Comparison of ENCODE assay signal across 12 mouse cellular contexts in the genomic region with DNA sequence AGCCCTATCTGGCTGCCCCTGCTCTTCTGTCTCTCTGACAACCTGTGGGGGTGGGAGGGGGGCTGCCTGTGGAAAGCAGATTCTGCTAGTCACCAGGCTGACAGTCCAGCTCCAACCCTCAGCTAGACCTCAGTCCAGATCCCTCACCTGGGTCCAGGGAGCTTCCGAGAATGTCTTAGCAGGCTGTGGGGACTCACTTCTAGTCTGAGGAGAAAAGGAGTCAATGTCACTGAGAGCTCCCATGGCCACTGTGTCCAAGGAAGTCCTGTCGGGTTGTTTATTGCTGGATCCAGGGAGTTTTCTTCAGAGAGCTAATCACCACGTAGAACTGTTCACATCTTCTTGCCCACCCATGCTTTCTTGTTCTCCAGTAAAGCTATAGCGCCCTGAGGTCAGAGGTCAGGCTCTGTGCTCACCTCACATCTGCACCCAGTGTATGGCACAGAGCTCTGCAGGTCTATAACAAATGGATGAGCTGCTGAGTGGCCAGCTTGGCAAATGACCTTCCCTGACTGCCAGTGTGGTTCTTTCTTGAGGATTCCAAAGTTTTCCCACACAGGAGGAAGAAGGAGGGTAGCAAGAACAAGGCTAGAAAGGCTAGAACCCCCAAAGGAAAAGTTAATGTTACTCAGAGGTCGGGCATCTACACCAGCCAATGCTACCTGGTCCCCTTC. TPM values are rescaled to one million over a fixed set of nuclear protein-coding genes. Genes with fewer than 3 reads are reported as not detected.
A peak's percentile ranks its signal among the peaks of the same experiment; 100 is the strongest.
DNase-seq lines count a peak whose midpoint lies in the region; ATAC-seq and TF ChIP-seq lines count a peak whose summit lies in the region.
"Had no signal": no experiment of that assay in that cellular context is flagged by ENCODE, and none has a peak within 500 bp of the region (broad histone marks: within the 10 kb centered on the region; RNA-seq: fewer than 3 reads in every experiment).

No protein-coding gene starts in this region.

- peak overlapping the region; percentile 61; the same call in 1 of the 2 replicates for H3K4me2 ChIP-seq in heart, embryonic 11.5 days
- no peak overlapping the region for H3K4me2 ChIP-seq in lung, postnatal 0 days (replicated peaks; ENCODE audit: low read depth, low read length)
- H3K4me2 ChIP-seq in liver, embryonic 14.5 days (ENCODE audit: low read depth), result peak overlapping the region; percentile 84

- ATAC-seq in heart, embryonic 11.5 days (replicated peaks; ENCODE audit: insufficient number of reproducible peaks, low FRiP score, low TSS enrichment), result no peak
- no peak for ATAC-seq in lung, postnatal 0 days
- no peak for ATAC-seq in liver, embryonic 14.5 days (ENCODE audit: insufficient read depth)
- ATAC-seq: hindbrain, postnatal 0 days had no signal

- peaks cover 75% of the 10 kb centered on the region for H3K4me1 ChIP-seq in heart, embryonic 11.5 days (ENCODE audit: control insufficient read depth, insufficient read depth, low read length)
- H3K4me1 ChIP-seq in lung, postnatal 0 days (ENCODE audit: insufficient read depth, low read depth, low read length), result peaks cover 66% of the 10 kb centered on the region
- H3K4me1 ChIP-seq in embryonic facial prominence, embryonic 10.5 days, result peaks cover 90% of the 10 kb centered on the region
- H3K4me1 ChIP-seq in liver, embryonic 14.5 days (replicated peaks; ENCODE audit: control insufficient read depth in 2 of 2, insufficient read depth in 2 of 2, low read length in 1 of 2), result peaks cover 13 to 54% of the 10 kb centered on the region in 2 experiments

- no peak for TF ChIP-seq CTCF in lung, postnatal 0 days (IDR thresholded peaks at IDR 0.05)
- no peak for TF ChIP-seq CTCF in liver, embryonic 14.5 days (IDR thresholded peaks at IDR 0.05; ENCODE audit: low read depth)

- no peaks in the 10 kb centered on the region for H3K27me3 ChIP-seq in heart, embryonic 11.5 days (ENCODE audit: control insufficient read depth, insufficient read depth, low read length)
- no peaks in the 10 kb centered on the region for H3K27me3 ChIP-seq in lung, postnatal 0 days (replicated peaks; ENCODE audit: insufficient read depth, low read length)
- H3K27me3 ChIP-seq in embryonic facial prominence, embryonic 10.5 days (replicated peaks; ENCODE audit: low read depth, poor library complexity, severe bottlenecking), result peaks cover 15% of the 10 kb centered on the region; the same call in 1 of the 2 replicates
- H3K27me3 ChIP-seq in liver, embryonic 14.5 days (ENCODE audit: control insufficient read depth, insufficient read depth, low read length), result no peaks in the 10 kb centered on the region; the same call in 1 of the 2 replicates

- TF ChIP-seq EP300 in lung, postnatal 0 days (IDR thresholded peaks at IDR 0.05), result no peak
- TF ChIP-seq EP300 in liver, embryonic 14.5 days (IDR thresholded peaks at IDR 0.05; ENCODE audit: low read depth), result no peak

- peaks cover 3% of the 10 kb centered on the region for H3K36me3 ChIP-seq in heart, embryonic 11.5 days (ENCODE audit: control insufficient read depth, insufficient read depth, low read length)
- H3K36me3 ChIP-seq in lung, postnatal 0 days (ENCODE audit: insufficient read depth, low read length), result no peaks in the 10 kb centered on the region
- peaks cover 12% of the 10 kb centered on the region for H3K36me3 ChIP-seq in embryonic facial prominence, embryonic 10.5 days (replicated peaks)
- no peaks in the 10 kb centered on the region for H3K36me3 ChIP-seq in liver, embryonic 14.5 days (replicated peaks; ENCODE audit: control insufficient read depth, insufficient read depth, low read depth)

- 59% methylated on average over 5 of the region's 5 CpGs for WGBS in heart, embryonic 11.5 days (ENCODE audit: insufficient replicate concordance)
- WGBS in lung, postnatal 0 days, result 54% methylated on average over 5 of the region's 5 CpGs
- 75% methylated on average over 5 of the region's 5 CpGs for WGBS in embryonic facial prominence, embryonic 10.5 days
- 50% methylated on average over 5 of the region's 5 CpGs for WGBS in liver, embryonic 14.5 days (ENCODE audit: insufficient replicate concordance)

- intact Hi-C loops in heart, postnatal 25 days (cut with DNase I), result loop anchor here (5.0 kb wide), 1 partner anchor 39 kb away; no protein-coding TSS in a partner anchor

- H3K27ac ChIP-seq in heart, embryonic 11.5 days (ENCODE audit: low read depth, low read length), result no peak overlapping the region
- peak overlapping the region; percentile 93; the same call in 1 of the 2 replicates for H3K27ac ChIP-seq in lung, postnatal 0 days (ENCODE audit: low read length)
- no peak overlapping the region; the same call in 1 of the 2 replicates for H3K27ac ChIP-seq in embryonic facial prominence, embryonic 10.5 days (replicated peaks)
- H3K27ac ChIP-seq in liver, embryonic 14.5 days, result no peak overlapping the region
- H3K27ac ChIP-seq: hindbrain, postnatal 0 days had no signal

- no peaks in the 10 kb centered on the region for H3K9me3 ChIP-seq in heart, embryonic 11.5 days (replicated peaks; ENCODE audit: control insufficient read depth, low read length)
- no peaks in the 10 kb centered on the region for H3K9me3 ChIP-seq in lung, postnatal 0 days (ENCODE audit: low read length)
- no peaks in the 10 kb centered on the region for H3K9me3 ChIP-seq in embryonic facial prominence, embryonic 10.5 days
- no peaks in the 10 kb centered on the region for H3K9me3 ChIP-seq in liver, embryonic 14.5 days (ENCODE audit: control insufficient read depth, low read length)

- no peak for DNase-seq in heart, postnatal 25 days (ENCODE audit: low spot score)
- no peak for DNase-seq in lung, postnatal 0 days (ENCODE audit: low spot score)
- no peak for DNase-seq in lung, postnatal 10 days
- no peak for DNase-seq in embryonic facial prominence, embryonic 10.5 days (ENCODE audit: low spot score)
- no peak for DNase-seq in liver, embryonic 14.5 days (ENCODE audit: low read depth in 3 of 3, low spot score in 3 of 3)
- no peak for DNase-seq in gastrocnemius, postnatal 4 days (ENCODE audit: low spot score in 2 of 2)
- no peak for DNase-seq in right cerebral cortex, postnatal 10 days (ENCODE audit: low spot score in 2 of 2)
- DNase-seq: kidney, postnatal 25 days; layer of hippocampus, postnatal 36 days; retina, postnatal 1 day had no signal

- H3K4me3 ChIP-seq in heart, embryonic 11.5 days (ENCODE audit: low read depth, low read length), result no peak overlapping the region
- no peak overlapping the region for H3K4me3 ChIP-seq in lung, postnatal 0 days (ENCODE audit: low read depth, low read length)
- H3K4me3 ChIP-seq in embryonic facial prominence, embryonic 10.5 days, result 0 out of 2 replicates have a peak overlapping the region, but pooled peaks have one; percentile 2
- H3K4me3 ChIP-seq in liver, embryonic 14.5 days (ENCODE audit: insufficient read depth in 1 of 2, low read depth in 2 of 2, low read length in 2 of 2), result no peak overlapping the region

- no peak overlapping the region for H3K9ac ChIP-seq in heart, embryonic 11.5 days (ENCODE audit: low read depth, low read length)
- no peak overlapping the region for H3K9ac ChIP-seq in lung, postnatal 0 days (replicated peaks; ENCODE audit: low read depth)
- H3K9ac ChIP-seq in liver, embryonic 14.5 days (replicated peaks), result no peak overlapping the region

RNA-seq across cellular contexts. Expression of a gene that starts 17.6 kb away (rescaled TPM):
- polyA plus RNA-seq in heart, embryonic 11.5 days (2014; fragmentation: Nextera tagmentation; extraction: Ambion mirVana), result 24.6 and 25.0 TPM in 2 replicates
- total RNA-seq in heart, postnatal 25 days (2021), result 10 to 100 TPM; 30.3 to 33.0 TPM
- 43.2 and 52.1 TPM in 2 replicates for polyA plus RNA-seq in lung, postnatal 0 days (2015; fragmentation: Nextera tagmentation; extraction: Ambion mirVana)
- 26.6 and 30.2 TPM in 2 replicates for polyA plus RNA-seq in embryonic facial prominence, embryonic 10.5 days (2016; fragmentation: Nextera tagmentation; extraction: Ambion mirVana)
- polyA plus RNA-seq in liver, embryonic 14.5 days (2012; rRNA removed), result 8.6 and 11.3 TPM in 2 replicates
- 4.7 and 6.6 TPM in 2 replicates for polyA plus RNA-seq in liver, embryonic 14.5 days (2014; fragmentation: Nextera tagmentation; extraction: Ambion mirVana)
- 10 to 100 TPM; 53.6 to 57.9 TPM for total RNA-seq in gastrocnemius, postnatal 4 days (2021)

RNA-seq across cellular contexts. Expression of a gene that starts 48.4 kb away (rescaled TPM):
- polyA plus RNA-seq in heart, embryonic 11.5 days (2014; fragmentation: Nextera tagmentation; extraction: Ambion mirVana), result 45.1 and 51.1 TPM in 2 replicates
- total RNA-seq in heart, postnatal 25 days (2021), result 10 to 100 TPM; 76.5 to 83.0 TPM
- polyA plus RNA-seq in lung, postnatal 0 days (2015; fragmentation: Nextera tagmentation; extraction: Ambion mirVana), result 69.5 and 75.7 TPM in 2 replicates
- 17.8 and 18.9 TPM in 2 replicates for polyA plus RNA-seq in embryonic facial prominence, embryonic 10.5 days (2016; fragmentation: Nextera tagmentation; extraction: Ambion mirVana)
- 35.0 and 47.8 TPM in 2 replicates for polyA plus RNA-seq in liver, embryonic 14.5 days (2012; rRNA removed)
- 73.9 and 74.7 TPM in 2 replicates for polyA plus RNA-seq in liver, embryonic 14.5 days (2014; fragmentation: Nextera tagmentation; extraction: Ambion mirVana)
- 10 to 100 TPM; 32.6 to 35.4 TPM for total RNA-seq in gastrocnemius, postnatal 4 days (2021)

RNA-seq across cellular contexts. Expression of a gene that starts 59.0 kb away (rescaled TPM):
- 8.3 and 8.5 TPM in 2 replicates for polyA plus RNA-seq in heart, embryonic 11.5 days (2014; fragmentation: Nextera tagmentation; extraction: Ambion mirVana)
- total RNA-seq in heart, postnatal 25 days (2021), result 10 to 100 TPM; 20.7 to 26.5 TPM
- 18.7 and 25.5 TPM in 2 replicates for polyA plus RNA-seq in lung, postnatal 0 days (2015; fragmentation: Nextera tagmentation; extraction: Ambion mirVana)
- 5.5 and 5.9 TPM in 2 replicates for polyA plus RNA-seq in embryonic facial prominence, embryonic 10.5 days (2016; fragmentation: Nextera tagmentation; extraction: Ambion mirVana)
- 2.2 and 2.3 TPM in 2 replicates for polyA plus RNA-seq in liver, embryonic 14.5 days (2012; rRNA removed)
- polyA plus RNA-seq in liver, embryonic 14.5 days (2014; fragmentation: Nextera tagmentation; extraction: Ambion mirVana), result 0.84 and 0.95 TPM in 2 replicates
- 10 to 100 TPM in 1 of 2 experiments, 1 to 10 TPM in 1; 9.4 to 11.0 TPM for total RNA-seq in gastrocnemius, postnatal 4 days (2021)
